Mouse (Mus musculus) stomach, embryonic 16.5 days (tissue): ENCODE data around the gene Gh. TPM values are rescaled to one million over a fixed set of nuclear protein-coding genes. Genes with fewer than 3 reads are reported as not detected.
"Not testable (repeated sequence)": the region's sequence is repeated elsewhere in the genome, so short reads cannot be mapped to it uniquely, and the experiment has no call there.

ENCODE experiments used
- ATAC-seq: fragments of 200-750 bp; cut with Nextera tagmentation; 2 replicates; pipeline ENCODE4 v1.8.0; 2017; ENCODE audit warnings: moderate number of reproducible peaks, moderate TSS enrichment; ENCODE audit not compliant: insufficient read depth, low FRiP score
- H3K27ac ChIP-seq: fragments of 300-500 bp; sonication (generic); 2 replicates; pipeline ENCODE4 v1.5.1; 2014; ENCODE audit warnings: low read length
- H3K27me3 ChIP-seq: fragments of 300-500 bp; sonication (generic); 2 replicates; pipeline ENCODE4 v1.6.1; 2014; ENCODE audit warnings: low read length, control low read depth, mixed read lengths; ENCODE audit not compliant: control insufficient read depth, insufficient read depth
- H3K36me3 ChIP-seq: fragments of 300-500 bp; sonication (generic); 2 replicates; pipeline ENCODE4 v1.6.1; 2014; ENCODE audit warnings: low read length; ENCODE audit not compliant: control insufficient read depth, insufficient read depth
- H3K4me1 ChIP-seq: fragments of 300-500 bp; sonication (generic); 2 replicates; pipeline ENCODE4 v1.6.1; 2014; ENCODE audit warnings: low read length, control low read depth, mixed read lengths; ENCODE audit not compliant: control insufficient read depth, insufficient read depth
- H3K4me2 ChIP-seq: fragments of 300-500 bp; sonication (generic); 2 replicates; pipeline ENCODE4 v1.6.1; 2014; ENCODE audit warnings: low read depth, low read length, mixed read lengths
- H3K4me3 ChIP-seq: fragments of 300-500 bp; sonication (generic); replicated peaks from 2 replicates; pipeline ENCODE4 v1.5.1; 2014; ENCODE audit warnings: mild to moderate bottlenecking, low read length
- H3K9ac ChIP-seq: fragments of 300-500 bp; sonication (generic); 2 replicates; pipeline ENCODE4 v1.6.1; 2014; ENCODE audit warnings: low read length
- H3K9me3 ChIP-seq: fragments of 300-500 bp; sonication (generic); replicated peaks from 2 replicates; pipeline ENCODE4 v1.6.1; 2016; ENCODE audit warnings: low read length, control low read depth; ENCODE audit not compliant: control insufficient read depth
- WGBS: fragments of 180-500 bp; shearing (Covaris S2); extraction: QIAGEN DNeasy Blood & Tissue Kit; methylation state at CpG from one replicate; pipeline ENCODE4 v1.1.7; 2014; 5-methylcytosine and 5-hydroxymethylcytosine counted together
- polyA plus RNA-seq: library from polyadenylated mRNA; unstranded; fragments of >200 nt; fragmentation: Nextera tagmentation; extraction: Ambion mirVana; gene quantifications from 2 replicates; pipeline ENCODE4 v1.2.1, GENCODE M21; 2015

Gene Gh
- not detected in 2 replicates for polyA plus RNA-seq

- no peak for ATAC-seq
- Histone ChIP-seq H3K27me3 (no peaks in the 10 kb centered on the region), H3K27ac (no peak within 1 kb of the TSS), H3K4me1 (no peaks in the 10 kb centered on the region), H3K9ac (no peak within 1 kb of the TSS), H3K9me3 (no peaks in the 10 kb centered on the region), H3K4me3 (no peak within 1 kb of the TSS), H3K4me2 (no peak within 1 kb of the TSS), H3K36me3 (no peaks in the 10 kb centered on the region)
- WGBS = 82% methylated on average over 9 of the region's 9 CpGs
These were observed at the start of gene Gh for GRCm38 (mm10) chr11:106301765-106302164. Gh (minus strand) TSS chr11:106301865.

GRCm38 (mm10) chr11:106351253-106351652 is 49.6 kb upstream of the Gh start:
- H3K36me3 ChIP-seq = no peaks in the 10 kb centered on the region
- no peak overlapping the region for H3K4me2 ChIP-seq
- ATAC-seq = no peak
- no peaks in the 10 kb centered on the region for H3K27me3 ChIP-seq
- no peak overlapping the region for H3K27ac ChIP-seq
- no peak overlapping the region for H3K4me3 ChIP-seq
- no peak overlapping the region for H3K9ac ChIP-seq
- no peaks in the 10 kb centered on the region for H3K4me1 ChIP-seq
- WGBS = 60% methylated on average over 3 of the region's 3 CpGs
- H3K9me3 ChIP-seq = no peaks in the 10 kb centered on the region

GRCm38 (mm10) chr11:106350853-106351252 is 49.2 kb upstream of the Gh start:
- no peaks in the 10 kb centered on the region for H3K4me1 ChIP-seq
- ATAC-seq = no peak
- no peaks in the 10 kb centered on the region for H3K9me3 ChIP-seq
- no peak overlapping the region for H3K9ac ChIP-seq
- no peaks in the 10 kb centered on the region for H3K36me3 ChIP-seq
- H3K27me3 ChIP-seq = no peaks in the 10 kb centered on the region
- WGBS = 47% methylated on average over 5 of the region's 5 CpGs
- no peak overlapping the region for H3K4me2 ChIP-seq
- H3K27ac ChIP-seq = no peak overlapping the region
- no peak overlapping the region for H3K4me3 ChIP-seq

GRCm38 (mm10) chr11:106349772-106350171 is 48.1 kb upstream of the Gh start:
- no peaks in the 10 kb centered on the region for H3K4me1 ChIP-seq
- no peak overlapping the region for H3K9ac ChIP-seq
- no peaks in the 10 kb centered on the region for H3K27me3 ChIP-seq
- H3K36me3 ChIP-seq = no peaks in the 10 kb centered on the region
- no peak overlapping the region for H3K4me2 ChIP-seq
- WGBS = 74% methylated on average over 6 of the region's 6 CpGs
- no peak for ATAC-seq
- H3K27ac ChIP-seq = no peak overlapping the region
- H3K4me3 ChIP-seq = no peak overlapping the region
- no peaks in the 10 kb centered on the region for H3K9me3 ChIP-seq

- Histone ChIP-seq H3K4me2 (no peak overlapping the region; the same call in 1 of the 2 replicates), H3K9me3 (no peaks in the 10 kb centered on the region), H3K27ac (no peak overlapping the region), H3K4me3 (no peak overlapping the region), H3K4me1 (no peaks in the 10 kb centered on the region), H3K36me3 (no peaks in the 10 kb centered on the region), H3K27me3 (no peaks in the 10 kb centered on the region), H3K9ac (no peak overlapping the region)
- 30% methylated on average over 6 of the region's 6 CpGs for WGBS
- peak; percentile 52; the same call in 1 of the 2 replicates for ATAC-seq
These were observed 43.2 kb upstream of the Gh start for GRCm38 (mm10) chr11:106344910-106345309.

- no peak overlapping the region for H3K27ac ChIP-seq
- no peaks in the 10 kb centered on the region for H3K27me3 ChIP-seq
- ATAC-seq = no peak
- no peak overlapping the region for H3K9ac ChIP-seq
- H3K4me2 ChIP-seq = no peak overlapping the region
- H3K4me1 ChIP-seq = no peaks in the 10 kb centered on the region
- no peaks in the 10 kb centered on the region for H3K9me3 ChIP-seq
- no peaks in the 10 kb centered on the region for H3K36me3 ChIP-seq
- H3K4me3 ChIP-seq = no peak overlapping the region
- 75% methylated on average over 9 of the region's 9 CpGs for WGBS
These were observed 39.4 kb upstream of the Gh start for GRCm38 (mm10) chr11:106340990-106341520.

- WGBS = 76% methylated on average over 4 of the region's 4 CpGs
- H3K4me3 ChIP-seq, ATAC-seq: not testable (repeated sequence)
These were observed 37.7 kb upstream of the Gh start for GRCm38 (mm10) chr11:106339323-106339722.

GRCm38 (mm10) chr11:106338870-106339269 is 37.2 kb upstream of the Gh start:
- ATAC-seq = no peak
- no peaks in the 10 kb centered on the region for H3K27me3 ChIP-seq
- no peaks in the 10 kb centered on the region for H3K36me3 ChIP-seq
- H3K27ac ChIP-seq = no peak overlapping the region
- no peak overlapping the region for H3K4me3 ChIP-seq
- no peak overlapping the region for H3K9ac ChIP-seq
- WGBS = 72% methylated on average over 7 of the region's 7 CpGs
- H3K9me3 ChIP-seq = no peaks in the 10 kb centered on the region
- H3K4me2 ChIP-seq = no peak overlapping the region
- no peaks in the 10 kb centered on the region for H3K4me1 ChIP-seq

More at GRCm38 (mm10) chr11:106339323-106339722, 37.7 kb upstream of the Gh start:
- H3K27ac ChIP-seq, H3K27me3 ChIP-seq, H3K4me1 ChIP-seq, H3K9ac ChIP-seq, H3K36me3 ChIP-seq, H3K9me3 ChIP-seq, H3K4me2 ChIP-seq: not testable (repeated sequence)

- 75% methylated on average over 5 of the region's 5 CpGs for WGBS
- Histone ChIP-seq H3K4me1 (no peaks in the 10 kb centered on the region), H3K36me3 (no peaks in the 10 kb centered on the region)
These were observed 36.4 kb upstream of the Gh start for GRCm38 (mm10) chr11:106338029-106338428.

More at GRCm38 (mm10) chr11:106338029-106338428, 36.4 kb upstream of the Gh start:
- Histone ChIP-seq H3K9ac (no peak overlapping the region), H3K4me3 (no peak overlapping the region), H3K9me3 (no peaks in the 10 kb centered on the region), H3K4me2 (no peak overlapping the region), H3K27me3 (no peaks in the 10 kb centered on the region), H3K27ac (no peak overlapping the region)
- ATAC-seq = no peak
